Mouse (Mus musculus) adrenal gland, adult (tissue): ENCODE data around the gene Gm20888.
"Not testable (repeated sequence)": the region's sequence is repeated elsewhere in the genome, so short reads cannot be mapped to it uniquely, and the experiment has no call there.

Source experiments
- DNase-seq, 2 experiments: peaks; one replicate each; pipeline ENCODE4 v3.0.0; 2022 to 2023; ENCODE audit warnings: low spot score in 1 of 2; ENCODE audit not compliant: inconsistent age in 2 of 2

The Gm20888 gene

DNA sequence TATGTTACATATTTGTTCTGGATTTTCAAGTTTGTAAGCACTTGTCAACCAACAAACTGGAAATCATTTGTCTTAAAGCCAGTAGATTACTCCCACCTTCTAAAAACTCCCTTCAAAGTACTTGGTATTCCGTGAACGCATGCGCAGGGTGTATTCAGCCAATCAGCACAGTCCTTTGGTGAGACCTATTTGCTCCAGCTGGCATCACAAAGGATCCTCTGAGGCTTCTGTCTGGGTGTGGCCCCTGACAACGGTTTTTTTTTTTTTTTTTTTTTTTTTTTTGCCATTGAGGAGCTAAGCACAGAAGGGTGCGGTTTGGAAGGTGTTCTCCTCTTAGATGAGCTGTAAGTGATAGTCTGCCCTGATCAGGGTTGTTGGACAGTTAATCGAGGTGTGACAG lies at the start of gene Gm20888:
Gene Gm20888 (plus strand): TSS at position 301 of the 400 bp plus-strand sequence.
- not testable (repeated sequence) for DNase-seq
